Mouse (Mus musculus): ENCODE data around the gene Nrd1.

Gene Nrd1

DNA sequence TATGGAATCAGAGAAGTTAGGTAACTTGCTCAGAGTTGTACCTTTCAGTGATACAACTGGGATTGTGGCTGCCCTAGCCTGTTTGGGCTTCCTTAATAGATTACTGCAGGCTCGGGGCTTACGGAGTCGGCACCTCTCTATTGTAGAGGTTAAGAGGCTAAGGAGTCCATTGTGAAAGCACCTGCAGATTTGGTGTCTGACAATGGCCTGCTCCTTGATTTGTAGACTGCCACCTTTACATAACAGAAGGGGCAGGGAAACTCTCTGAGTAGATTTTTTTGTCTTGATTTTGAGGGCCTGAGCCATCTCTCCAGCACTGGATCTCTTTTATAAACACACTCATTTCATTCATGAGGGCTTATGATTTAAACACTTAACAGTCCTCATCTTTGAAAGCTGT is 26.1 kb downstream of the Nrd1 start:
- no peak for DNase-seq (ENCODE audit: low read depth, low spot score)

DNA sequence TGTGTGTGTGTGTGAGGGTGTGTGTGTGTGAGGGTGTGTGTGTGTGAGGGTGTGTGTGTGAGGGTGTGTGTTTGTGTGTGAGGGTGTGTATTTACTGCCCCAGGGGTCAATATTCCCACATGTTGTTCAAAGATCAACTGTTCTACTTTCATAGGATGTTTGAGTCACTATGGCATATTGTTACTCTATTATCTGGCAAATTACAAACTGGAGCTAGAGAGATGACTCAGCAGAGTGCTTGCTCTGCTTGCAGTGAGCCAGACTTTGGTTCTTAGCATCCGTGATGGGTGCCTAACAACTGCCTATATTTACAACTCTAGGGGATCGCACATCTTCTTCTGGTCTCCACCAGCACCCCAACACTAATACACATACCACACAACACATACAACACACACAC is 29.4 kb downstream of the Nrd1 start:
- DNase-seq (ENCODE audit: low read depth, low spot score): no peak

DNA sequence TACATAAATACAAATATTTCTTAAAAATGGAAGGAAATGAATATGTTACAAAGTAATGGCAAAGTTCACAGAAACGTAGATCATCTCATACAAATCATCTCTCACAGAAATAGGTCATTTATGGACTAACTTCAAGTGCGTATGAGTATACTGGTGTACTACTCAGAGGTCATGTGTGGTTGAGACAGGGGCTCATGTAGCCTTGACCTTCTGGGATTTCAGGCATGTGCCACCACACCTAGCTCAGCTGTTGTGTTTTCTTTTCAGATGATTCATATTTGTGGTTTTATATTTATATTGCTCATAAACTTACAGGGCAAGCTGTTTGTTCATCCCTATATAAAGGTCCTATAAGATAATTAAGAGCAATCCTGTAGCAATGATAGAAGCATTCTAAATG is 29.8 kb downstream of the Nrd1 start:
- DNase-seq (ENCODE audit: low read depth, low spot score): no peak

DNA sequence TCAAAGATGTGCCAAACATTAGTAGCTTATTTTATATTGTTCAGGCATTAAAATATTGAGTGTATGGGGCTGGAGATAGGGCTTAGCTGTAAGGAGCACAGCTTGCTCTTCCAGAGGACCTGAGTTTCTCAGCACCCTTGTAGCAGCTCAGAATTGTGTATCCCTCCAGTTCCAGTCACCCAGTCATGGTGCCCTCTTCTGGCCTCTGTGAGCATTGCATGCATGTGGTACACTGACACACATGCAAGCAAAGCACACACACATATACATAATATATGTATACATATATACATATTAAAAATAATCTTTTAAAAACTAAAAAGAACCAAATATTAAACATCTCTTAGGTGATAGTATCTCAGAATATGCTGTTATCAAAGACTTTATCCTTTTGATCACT is 35.9 kb downstream of the Nrd1 start:
- peak; percentile 57 for DNase-seq (ENCODE audit: low read depth, low spot score)

DNA sequence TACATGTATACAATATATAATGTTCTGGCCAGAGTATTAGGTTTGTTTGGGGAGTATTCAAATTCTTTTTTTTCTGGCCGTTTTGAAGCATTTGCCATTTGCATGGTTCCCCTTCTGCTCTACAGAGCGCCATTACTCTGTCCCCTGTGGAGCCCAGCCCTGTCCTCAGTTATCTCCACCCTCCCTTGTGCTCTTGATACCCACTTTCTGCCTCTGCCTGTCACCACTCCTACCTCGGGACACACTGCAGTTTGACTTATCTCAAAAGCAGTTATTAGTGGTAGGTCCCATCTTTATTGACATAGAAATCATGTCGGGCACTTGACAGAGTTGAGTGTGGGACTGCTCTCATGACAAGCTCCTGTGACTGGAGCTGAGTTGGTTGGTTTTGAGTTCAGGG is 42.3 kb downstream of the Nrd1 start:
- no peak for DNase-seq (ENCODE audit: low read depth, low spot score)

DNA sequence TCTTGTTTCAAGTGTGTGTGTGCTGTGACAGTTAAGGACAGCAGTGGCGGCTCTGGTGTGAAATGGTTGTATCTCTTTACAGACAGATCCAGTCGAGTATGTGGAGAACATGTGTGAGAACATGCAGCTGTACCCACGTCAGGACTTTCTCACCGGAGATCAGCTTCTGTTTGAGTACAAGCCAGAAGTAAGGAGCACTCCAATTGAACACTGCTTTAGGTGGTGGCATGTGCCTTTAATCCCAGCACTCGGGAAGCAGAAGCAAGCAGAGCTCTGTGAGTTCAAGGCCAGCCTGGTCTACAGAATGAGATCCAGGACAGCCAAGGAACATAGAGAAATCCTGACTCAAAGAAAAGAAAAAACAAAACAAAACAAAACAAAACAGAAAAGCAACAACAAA is 42.8 kb downstream of the Nrd1 start:
- no peak for DNase-seq (ENCODE audit: low read depth, low spot score)

DNA sequence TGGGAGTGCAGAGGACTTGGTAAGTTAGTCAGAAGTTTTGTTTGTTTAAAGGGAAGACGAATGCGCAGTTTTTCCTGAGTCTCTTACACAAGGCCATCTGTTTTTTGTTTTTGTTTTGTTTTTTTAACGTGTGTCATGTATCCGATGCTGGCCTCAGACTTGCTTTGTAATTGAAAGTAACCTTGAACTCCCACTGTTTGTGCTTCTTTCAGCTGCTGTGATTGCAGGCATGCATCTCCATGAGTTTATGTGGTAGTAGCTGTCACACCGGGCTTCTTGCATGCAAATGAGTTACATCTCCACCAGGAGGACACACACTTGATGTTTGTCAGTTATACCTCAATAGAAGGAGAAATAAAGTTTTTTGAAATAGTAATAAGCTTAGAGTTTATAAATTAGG is 43.3 kb downstream of the Nrd1 start:
- no peak for DNase-seq (ENCODE audit: low read depth, low spot score)

DNA sequence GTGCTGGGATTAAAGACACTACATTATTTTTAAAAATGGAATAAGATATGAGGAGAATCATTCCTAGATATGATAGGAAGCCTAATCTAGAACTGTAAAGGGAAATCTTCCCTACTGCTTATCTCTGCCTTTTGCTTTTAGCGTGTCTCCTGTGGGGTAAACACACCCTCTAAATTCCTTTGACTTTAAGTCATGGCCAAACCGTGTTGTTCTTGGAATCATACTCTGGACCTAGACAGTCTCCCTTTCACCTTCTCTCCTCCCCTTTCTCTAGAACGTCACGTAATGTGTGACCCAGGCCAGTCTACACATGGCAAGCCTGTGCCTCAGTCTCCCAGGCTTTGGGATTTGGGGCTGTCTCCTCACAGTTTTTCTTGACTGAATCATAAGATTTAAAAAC is 47.8 kb downstream of the Nrd1 start:
- DNase-seq (ENCODE audit: low read depth, low spot score): no peak

DNA sequence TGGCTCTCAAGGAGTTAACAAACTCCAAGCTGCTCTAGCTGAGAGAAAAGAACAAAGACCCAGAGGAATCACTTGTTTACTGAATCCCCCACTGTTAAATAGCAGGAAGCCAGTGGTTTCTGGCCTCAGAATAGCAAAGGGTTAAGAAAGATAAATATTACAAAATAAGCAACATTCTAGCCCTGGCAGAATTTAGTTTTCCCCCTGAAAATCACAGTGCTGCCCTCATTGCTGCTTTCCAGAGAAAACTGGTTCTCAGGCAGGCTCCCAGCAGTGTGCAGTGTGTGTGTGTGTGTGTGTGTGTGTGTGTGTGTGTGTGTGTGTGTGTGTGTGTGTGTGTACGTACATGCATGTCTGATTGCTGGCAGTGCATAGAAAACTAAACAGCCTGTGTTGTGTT is 51.8 kb downstream of the Nrd1 start:
- DNase-seq (ENCODE audit: low read depth, low spot score): no peak

DNA sequence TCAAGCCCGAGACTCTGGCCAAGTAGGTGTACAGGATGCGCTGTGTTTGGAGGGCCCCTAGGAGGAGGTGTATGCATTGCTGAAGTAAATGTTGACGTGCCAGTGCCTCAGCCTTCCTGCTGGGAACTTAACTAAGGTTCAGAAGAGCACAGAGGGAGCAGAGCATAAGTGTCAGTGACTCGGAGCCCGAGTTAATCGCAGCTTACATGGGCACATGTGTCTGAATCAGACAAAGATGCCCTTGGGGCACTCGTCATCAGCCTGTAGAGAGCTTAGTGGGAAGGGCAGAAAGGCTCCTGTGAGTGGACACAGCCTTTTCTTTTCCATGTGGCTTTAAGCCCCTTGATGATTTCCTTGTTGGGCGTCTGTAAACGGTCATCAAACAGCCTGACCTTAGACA is 53.5 kb downstream of the Nrd1 start:
- DNase-seq (ENCODE audit: low read depth, low spot score): no peak

DNA sequence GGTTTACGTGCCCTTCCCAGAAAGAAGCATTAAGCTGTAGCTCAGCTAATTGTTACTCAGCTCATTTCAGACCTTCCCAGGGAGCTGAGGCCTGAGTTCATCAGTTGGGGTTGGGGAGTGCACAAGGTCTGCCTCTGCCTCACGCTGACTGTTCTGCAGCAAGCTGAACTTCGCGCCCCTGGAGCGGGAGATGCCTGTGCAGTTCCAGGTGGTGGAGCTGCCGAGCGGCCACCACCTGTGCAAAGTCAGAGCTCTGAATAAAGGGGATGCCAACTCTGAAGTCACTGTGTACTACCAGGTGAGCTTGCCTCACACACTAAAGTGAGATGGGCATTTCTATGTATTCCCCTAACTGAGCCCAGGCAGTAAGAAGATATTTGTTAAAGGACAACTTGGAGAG is 55.9 kb downstream of the Nrd1 start:
- DNase-seq (ENCODE audit: low read depth, low spot score): no peak

DNA sequence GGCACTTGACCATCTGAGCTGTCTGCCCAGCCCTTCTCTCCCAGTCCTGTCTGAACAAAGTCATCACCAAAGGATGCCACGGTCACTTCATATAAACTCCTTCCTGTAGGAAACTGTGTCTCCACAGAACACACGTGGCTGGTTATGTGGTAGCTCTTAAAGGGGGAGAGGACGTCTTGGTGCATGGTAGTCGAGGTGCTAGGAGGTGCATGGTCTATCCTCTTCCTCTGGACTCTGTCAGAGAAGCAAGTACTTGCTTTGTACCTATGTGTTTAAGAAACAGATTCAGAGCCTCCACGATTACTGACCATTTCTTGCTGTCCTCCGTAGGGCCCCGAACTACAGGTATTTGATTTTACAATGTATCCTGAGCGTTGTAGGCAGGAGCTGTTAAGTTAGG is 57.2 kb downstream of the Nrd1 start:
- DNase-seq (ENCODE audit: low read depth, low spot score): no peak

DNA sequence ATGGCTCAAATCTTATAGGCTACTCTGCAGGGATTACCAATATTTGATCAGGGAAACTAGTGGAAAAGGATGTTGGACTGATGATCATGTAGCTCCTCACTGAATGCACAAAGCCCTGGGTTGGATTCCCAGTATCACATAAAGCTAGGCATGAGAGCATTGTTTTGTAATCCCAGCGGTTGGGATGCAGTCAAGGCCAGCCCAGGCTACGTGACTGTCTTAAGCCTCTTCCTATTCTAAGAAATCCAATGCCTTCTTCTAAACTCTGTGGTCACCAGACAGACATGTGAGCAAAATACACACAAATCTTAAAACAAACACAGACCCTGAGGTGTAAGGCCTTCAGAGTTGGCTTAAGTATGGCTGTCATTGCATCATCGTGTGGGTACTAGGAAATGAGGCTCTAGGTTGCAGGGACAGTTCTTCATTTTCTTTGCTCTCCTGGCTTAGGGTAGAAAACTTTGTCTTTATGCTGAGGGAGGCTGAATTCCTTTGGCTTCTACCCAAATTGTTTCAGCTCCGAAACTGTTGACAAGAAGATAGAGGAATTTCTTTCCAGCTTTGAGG is 58.9 kb downstream of the Nrd1 start:
- DNase-seq (ENCODE audit: low read depth, low spot score): no peak

DNA sequence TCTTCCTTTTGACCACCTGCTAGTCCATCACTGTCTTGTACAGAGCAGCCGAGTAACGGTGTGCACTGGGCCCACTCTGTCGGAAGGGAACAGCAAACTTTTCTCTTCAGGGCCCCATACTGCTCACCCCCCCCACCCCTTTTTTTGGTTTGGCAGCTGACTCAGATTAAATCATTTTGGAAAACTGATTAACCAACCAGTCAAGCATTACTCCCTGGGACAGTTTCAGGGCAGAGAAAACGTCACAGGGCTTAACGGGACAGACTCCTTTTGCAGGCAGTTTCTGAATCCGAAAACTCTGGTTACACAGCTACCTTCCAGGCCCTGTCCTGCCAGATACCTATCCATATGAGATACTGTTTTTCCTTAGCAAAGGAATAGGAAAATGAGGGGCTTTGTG is 64.5 kb downstream of the Nrd1 start:
- no peak for DNase-seq (ENCODE audit: low read depth, low spot score)

DNA sequence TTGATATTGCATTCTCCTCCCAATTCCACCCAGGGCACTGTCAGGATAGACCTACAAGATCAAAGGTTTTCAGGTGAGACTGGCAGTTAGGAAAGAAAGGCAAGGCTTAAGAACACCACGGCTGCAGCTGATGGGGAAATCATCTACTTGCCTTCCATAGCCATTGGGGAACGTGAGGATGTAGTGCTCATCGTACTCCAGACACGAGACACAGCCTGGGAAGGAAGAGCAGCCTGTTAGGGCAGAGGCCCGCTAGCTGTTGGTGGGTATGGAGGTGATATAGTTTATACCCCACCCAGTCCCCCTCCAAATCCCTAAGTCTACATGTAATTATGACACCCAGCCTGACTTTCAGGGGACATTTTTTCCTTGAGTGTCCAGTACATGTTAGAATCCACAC is 65.3 kb downstream of the Nrd1 start:
- DNase-seq (ENCODE audit: low read depth, low spot score): no peak

DNA sequence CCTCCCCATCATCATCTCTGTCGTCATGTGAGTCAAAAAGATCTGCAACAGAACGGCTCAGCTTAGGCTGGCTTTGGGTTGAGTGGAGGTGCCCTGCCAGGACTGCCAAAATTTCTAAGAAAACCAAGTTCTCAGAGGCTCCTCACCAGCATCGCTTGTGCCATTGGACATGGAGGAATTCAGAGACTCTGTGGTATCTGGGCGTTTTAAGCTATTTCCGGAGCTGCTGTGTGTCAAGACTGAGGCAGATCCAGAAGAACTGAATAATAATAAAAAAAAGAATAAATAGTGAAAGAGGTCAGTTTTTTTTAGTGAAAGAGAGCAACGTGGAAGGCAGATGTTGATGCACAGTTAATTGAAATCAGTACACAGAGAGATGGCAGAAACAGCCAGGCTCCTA is 72.4 kb downstream of the Nrd1 start:
- no peak for DNase-seq (ENCODE audit: low read depth, low spot score)

DNA sequence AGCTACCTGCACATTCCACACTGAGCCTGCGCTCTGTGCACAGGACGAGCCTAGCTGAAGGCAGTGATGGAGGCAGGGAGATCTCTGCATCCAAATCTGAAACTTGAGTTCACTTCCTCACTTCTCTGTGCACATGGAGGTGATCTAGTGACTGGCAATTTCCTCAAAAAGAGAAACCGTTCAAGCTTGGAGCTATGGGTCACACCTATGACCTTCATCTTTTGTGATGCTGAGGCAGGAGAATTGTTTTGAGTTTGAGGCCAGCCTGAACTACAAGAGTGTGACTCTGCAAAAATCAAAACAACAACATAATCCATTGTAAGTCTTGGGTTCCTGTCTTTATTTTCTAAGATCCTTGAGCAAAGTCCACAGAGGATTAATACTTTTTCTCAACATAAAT is 72.8 kb downstream of the Nrd1 start:
- no peak for DNase-seq (ENCODE audit: low read depth, low spot score)

DNA sequence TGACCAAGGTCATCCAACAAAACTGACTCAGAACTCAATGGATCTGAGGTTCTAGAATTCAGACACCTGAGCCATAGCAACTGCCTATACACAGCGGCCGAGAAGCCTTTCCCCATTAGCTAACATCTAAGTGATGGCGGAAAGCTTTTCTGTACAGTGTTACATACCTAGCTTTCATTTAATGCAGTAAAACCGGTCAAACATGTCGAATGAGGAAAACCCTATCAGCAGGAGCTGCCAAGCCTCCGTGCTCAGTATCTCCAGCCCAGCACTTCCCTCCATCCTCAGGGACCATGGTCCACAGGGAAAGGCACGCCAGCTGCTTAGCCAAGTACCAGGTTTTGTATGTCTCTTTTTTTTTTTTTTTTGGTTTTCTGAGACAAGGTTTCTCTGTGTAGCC is 78.5 kb downstream of the Nrd1 start:
- DNase-seq (ENCODE audit: low read depth, low spot score): no peak

DNA sequence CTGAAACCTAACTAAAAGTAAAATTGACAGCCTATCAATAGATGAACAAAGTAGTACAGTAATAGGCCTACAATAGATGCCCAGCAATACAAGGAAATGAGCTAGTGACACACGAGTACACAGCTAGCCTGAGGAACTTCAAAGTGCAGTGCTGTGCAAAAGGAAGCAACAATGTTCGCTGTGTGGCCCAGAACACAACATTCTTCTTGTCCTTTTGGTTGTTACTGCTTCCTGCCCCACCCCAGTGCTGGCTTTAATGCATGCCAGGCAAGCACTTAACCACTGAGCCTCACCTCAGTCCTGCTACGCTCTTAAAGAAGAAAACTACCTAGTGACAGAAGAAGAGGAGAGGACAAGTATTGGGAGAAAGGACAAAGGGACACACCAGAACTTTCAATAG is 79.2 kb downstream of the Nrd1 start:
- no peak for DNase-seq (ENCODE audit: low read depth, low spot score)

DNA sequence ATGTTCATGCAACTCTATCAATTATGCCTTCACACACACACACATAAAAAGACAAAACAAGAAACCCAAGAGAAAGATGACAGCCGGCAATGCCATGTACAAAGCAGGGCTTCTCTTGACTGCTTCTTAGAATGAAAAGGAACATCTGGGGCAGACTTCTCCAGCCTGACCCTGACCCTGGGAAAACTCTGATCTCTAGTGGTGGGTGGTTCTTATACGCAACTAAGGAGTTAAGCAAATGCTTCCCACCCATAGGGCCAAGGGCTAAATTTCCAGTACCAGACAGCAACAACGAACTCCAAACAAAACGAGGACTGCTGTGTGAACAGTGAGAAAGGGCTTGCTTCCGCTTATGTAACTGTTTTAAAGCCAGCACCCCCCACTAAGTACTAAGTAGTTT is 79.7 kb downstream of the Nrd1 start:
- DNase-seq (ENCODE audit: low read depth, low spot score): no peak

DNA sequence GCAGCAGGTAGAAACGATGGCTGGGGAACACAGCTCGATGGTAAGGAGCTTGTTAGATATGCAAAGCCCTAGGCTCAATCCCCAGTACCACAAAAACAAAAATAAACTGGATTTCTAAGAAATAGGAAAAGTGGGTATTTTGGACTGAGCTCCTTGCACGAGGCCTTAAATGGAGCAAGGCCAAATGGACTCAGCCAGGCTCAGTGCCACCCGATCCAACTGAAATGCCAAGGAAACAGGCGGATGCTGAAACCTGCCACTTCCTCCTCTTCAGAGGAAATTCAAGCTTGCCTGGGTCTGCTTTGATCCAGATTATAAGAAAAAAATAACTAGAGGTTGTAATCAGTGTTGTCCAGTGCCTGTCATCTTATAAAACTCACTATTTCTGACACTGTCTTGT is 88.7 kb downstream of the Nrd1 start:
- no peak for DNase-seq (ENCODE audit: low read depth, low spot score)

DNA sequence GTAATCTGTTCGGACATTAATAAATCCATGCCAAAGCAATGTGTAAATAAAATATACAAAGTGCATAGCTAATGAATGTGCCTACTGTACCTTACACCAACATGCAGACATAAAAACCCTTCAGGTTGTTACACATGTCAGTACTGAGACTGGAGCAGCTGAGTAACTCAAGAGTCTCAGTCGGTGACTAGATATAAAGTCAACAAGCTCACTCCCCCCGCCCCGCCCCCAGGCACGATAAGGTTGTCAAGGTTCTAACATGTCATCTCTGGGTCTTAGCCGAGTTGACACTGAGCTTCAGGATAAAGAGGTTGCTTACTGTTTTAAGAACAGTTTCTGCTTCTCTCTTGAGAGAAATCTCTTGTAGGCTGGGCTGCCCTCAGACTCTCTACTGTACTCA is 89.5 kb downstream of the Nrd1 start:
- peak; percentile 19 for DNase-seq (ENCODE audit: low read depth, low spot score)

DNA sequence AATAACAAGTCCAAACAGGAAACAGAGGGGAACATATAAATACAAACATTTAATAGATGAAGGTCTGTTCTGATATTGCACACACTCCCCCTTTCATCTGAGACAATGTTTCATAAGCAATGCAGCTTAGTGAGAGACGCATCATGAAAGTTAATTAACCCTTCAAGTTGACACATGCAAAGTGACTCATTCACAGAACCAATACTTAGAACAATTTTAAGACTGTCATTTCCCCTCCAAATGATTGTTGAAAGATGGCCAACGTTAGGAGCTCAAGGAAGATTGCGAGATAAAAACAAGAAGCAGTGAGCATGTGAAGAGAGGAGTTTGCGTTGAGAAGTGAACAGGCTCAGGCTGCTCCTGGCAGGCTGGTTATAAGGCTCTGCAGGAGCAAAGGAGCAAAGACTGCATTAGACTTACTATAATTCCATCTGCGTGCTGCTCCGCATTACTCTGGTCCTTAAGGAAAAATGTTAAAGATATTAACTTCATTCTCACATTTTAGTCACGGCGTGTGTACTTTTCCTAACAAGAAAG is 90.9 kb downstream of the Nrd1 start:
- DNase-seq (ENCODE audit: low read depth, low spot score): no peak

DNA sequence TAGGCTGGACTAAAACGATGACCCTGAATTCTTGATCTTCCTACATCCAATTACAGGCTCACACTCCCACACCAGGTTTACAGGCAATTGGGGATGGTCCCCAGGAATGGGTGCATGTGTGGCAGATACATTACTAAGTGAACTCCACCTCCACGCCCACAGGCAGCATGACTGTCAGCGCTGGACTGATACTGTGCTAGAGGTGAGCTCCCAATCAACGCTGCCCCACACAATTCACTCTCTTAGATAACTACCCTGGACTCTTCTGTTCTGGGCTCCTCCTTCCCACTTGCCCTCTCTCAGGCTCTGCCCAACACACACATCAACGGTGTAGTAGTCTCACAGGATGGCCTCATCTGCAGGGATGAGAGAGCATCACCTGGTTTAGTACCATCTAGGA is 91.9 kb downstream of the Nrd1 start:
- DNase-seq (ENCODE audit: low read depth, low spot score): no peak

Measured in c-Kit-negative CD71-positive TER-119-positive erythroid progenitor cells, embryonic 14.5 days (primary cell).